Mouse (Mus musculus) G1E (cell line): ENCODE results near the gene Sun2. TPM values are rescaled to one million over a fixed set of nuclear protein-coding genes. Genes with fewer than 3 reads are reported as not detected.

ENCODE experiments used
- ATAC-seq: 2 replicates; pipeline ENCODE4 v1.8.0; 2016; ENCODE audit warnings: mild to moderate bottlenecking; ENCODE audit not compliant: insufficient number of reproducible peaks, poor library complexity, low FRiP score, severe bottlenecking; ENCODE audit errors: extremely low read depth
- DNase-seq: peaks from one replicate; pipeline ENCODE4 v3.0.0; 2012; ENCODE audit warnings: low spot score
- H3K27me3 ChIP-seq: 2 replicates; pipeline ENCODE4 v1.6.1; 2012; ENCODE audit warnings: mild to moderate bottlenecking, low read length, inconsistent platforms; ENCODE audit not compliant: insufficient read depth
- H3K36me3 ChIP-seq: replicated peaks from 2 replicates; pipeline ENCODE3; 2012; ENCODE audit warnings: mild to moderate bottlenecking, inconsistent platforms
- H3K4me1 ChIP-seq: 2 replicates; pipeline ENCODE4 v1.6.1; 2012; ENCODE audit warnings: low read depth, low read length, inconsistent platforms, mixed read lengths; ENCODE audit not compliant: insufficient read depth
- H3K4me3 ChIP-seq: 2 replicates; pipeline ENCODE4 v1.5.1; 2012; ENCODE audit warnings: low read depth, mild to moderate bottlenecking, inconsistent platforms, low read length, moderate library complexity, mixed read lengths
- H3K9me3 ChIP-seq: replicated peaks from 2 replicates; pipeline ENCODE4 v1.6.1; 2012; ENCODE audit warnings: inconsistent platforms
- CTCF ChIP-seq: IDR thresholded peaks from 2 replicates; pipeline ENCODE4 v1.5.1; 2012; ENCODE audit warnings: low read depth, low read length, inconsistent platforms, mixed read lengths
- GATA1 ChIP-seq: IDR thresholded peaks from 2 replicates; pipeline ENCODE4 v1.6.1; 2012; ENCODE audit warnings: borderline replicate concordance, low read length, inconsistent platforms, mixed read lengths
- GATA2 ChIP-seq: IDR thresholded peaks from 2 replicates; pipeline ENCODE4 v1.6.1; 2012; ENCODE audit warnings: low read depth, low read length, inconsistent platforms, borderline replicate concordance
- POLR2AphosphoS5 ChIP-seq: IDR thresholded peaks from 2 replicates; pipeline ENCODE4 v1.6.1; 2012; ENCODE audit warnings: low read depth, low read length, inconsistent platforms; ENCODE audit not compliant: insufficient replicate concordance
- TAL1 ChIP-seq: conservative IDR thresholded peaks from 2 replicates; pipeline ENCODE4 v1.6.1; 2012; ENCODE audit warnings: low read depth, low read length, inconsistent platforms, mixed read lengths
- polyA plus RNA-seq: library from polyadenylated mRNA; stranded (reverse); fragments of >175 nt; gene quantifications from 2 replicates; pipeline ENCODE4 v1.2.3, GENCODE M21; 2012
- total RNA-seq, 2 experiments: library from RNA; stranded (forward) in 1 of 2; stranded (reverse) in 1 of 2; fragments of 200-1000 nt in 1 of 2; fragments of >200 nt in 1 of 2; fragmentation: Nextera tagmentation in 1 of 2; gene quantifications; 2 replicates each; pipeline ENCODE4 v1.2.3; 2014 to 2017

Gene Sun2
- total and polyA plus RNA-seq, 3 experiments, result 24.4 to 33.3 (median 30.1) TPM

- no peak for DNase-seq
- ATAC-seq, result no peak
- Histone ChIP-seq H3K9me3 (no peaks in the 10 kb centered on the region), H3K4me3 (no peak overlapping the region), H3K36me3 (peaks cover 48% of the 10 kb centered on the region), H3K27me3 (peaks cover 9% of the 10 kb centered on the region; the same call in 1 of the 2 replicates), H3K4me1 (no peaks in the 10 kb centered on the region)
- no peak for TF ChIP-seq POLR2AphosphoS5
- TF ChIP-seq GATA1, result no peak
- TF ChIP-seq GATA2, result no peak
- no peak for TF ChIP-seq TAL1
- no peak for TF ChIP-seq CTCF
These were observed 18.6 kb upstream of the Sun2 start for GRCm38 (mm10) chr15:79760956-79761355.

DNA sequence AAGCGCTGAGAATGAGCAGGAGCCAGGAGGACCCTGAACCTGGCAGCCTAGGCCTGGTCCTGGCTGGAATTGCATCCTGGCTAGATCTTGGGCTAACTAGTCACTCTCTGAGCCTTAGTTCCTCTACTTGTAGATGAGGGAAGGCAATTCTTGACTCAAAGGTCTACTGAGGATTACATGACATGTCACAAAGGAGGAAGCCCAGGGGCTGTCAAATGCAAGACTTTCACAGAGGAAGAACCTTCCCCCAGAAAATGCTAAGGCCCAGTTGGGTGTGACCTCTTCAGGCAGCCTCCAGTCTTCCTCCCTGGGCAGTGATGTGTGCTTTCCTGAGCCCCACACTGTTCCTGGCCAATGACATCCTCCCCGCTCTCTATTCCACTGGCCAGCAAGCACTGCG, 14.8 kb upstream of the Sun2 start:
- 0 out of 2 replicates have a peak, but pooled peaks cover 6% of the 10 kb centered on the region for H3K4me1 ChIP-seq
- DNase-seq, result no peak
- no peak for ATAC-seq
- no peaks in the 10 kb centered on the region for H3K9me3 ChIP-seq
- no peak for TF ChIP-seq POLR2AphosphoS5
- no peak for TF ChIP-seq GATA1
- no peak for TF ChIP-seq TAL1
- TF ChIP-seq GATA2, result no peak
- no peak for TF ChIP-seq CTCF
- H3K27me3 ChIP-seq, result peaks cover 33% of the 10 kb centered on the region
- peaks cover 13% of the 10 kb centered on the region for H3K36me3 ChIP-seq
- H3K4me3 ChIP-seq, result no peak overlapping the region

GRCm38 (mm10) chr15:79755977-79756625, 13.8 kb upstream of the Sun2 start:
- DNase-seq (no peak), ATAC-seq (no peak)
- peaks cover 5% of the 10 kb centered on the region for H3K36me3 ChIP-seq
- 0 out of 2 replicates have a peak, but pooled peaks cover 9% of the 10 kb centered on the region for H3K4me1 ChIP-seq
- no peak overlapping the region for H3K4me3 ChIP-seq
- H3K9me3 ChIP-seq, result no peaks in the 10 kb centered on the region
- TF ChIP-seq TAL1 (no peak), GATA1 (no peak), GATA2 (no peak), POLR2AphosphoS5 (no peak), CTCF (no peak)
- peaks cover 39% of the 10 kb centered on the region for H3K27me3 ChIP-seq

GRCm38 (mm10) chr15:79755176-79755575, 12.8 kb upstream of the Sun2 start:
- Histone ChIP-seq H3K4me1 (0 out of 2 replicates have a peak, but pooled peaks cover 9% of the 10 kb centered on the region), H3K9me3 (no peaks in the 10 kb centered on the region), H3K27me3 (peaks cover 41% of the 10 kb centered on the region), H3K4me3 (no peak overlapping the region), H3K36me3 (no peaks in the 10 kb centered on the region)
- DNase-seq, result no peak
- ATAC-seq, result no peak
- TF ChIP-seq CTCF, result no peak
- TF ChIP-seq POLR2AphosphoS5, result no peak
- TF ChIP-seq TAL1, result no peak
- TF ChIP-seq GATA1, result no peak
- no peak for TF ChIP-seq GATA2

- Histone ChIP-seq H3K36me3 (no peaks in the 10 kb centered on the region), H3K4me3 (no peak overlapping the region), H3K27me3 (peaks cover 50% of the 10 kb centered on the region), H3K4me1 (0 out of 2 replicates have a peak, but pooled peaks cover 9% of the 10 kb centered on the region), H3K9me3 (no peaks in the 10 kb centered on the region)
- TF ChIP-seq GATA2, result no peak
- no peak for TF ChIP-seq POLR2AphosphoS5
- TF ChIP-seq CTCF, result no peak
- no peak for TF ChIP-seq TAL1
- no peak for TF ChIP-seq GATA1
- DNase-seq (no peak), ATAC-seq (no peak)
These were observed 11.5 kb upstream of the Sun2 start for GRCm38 (mm10) chr15:79753873-79754272.

DNA sequence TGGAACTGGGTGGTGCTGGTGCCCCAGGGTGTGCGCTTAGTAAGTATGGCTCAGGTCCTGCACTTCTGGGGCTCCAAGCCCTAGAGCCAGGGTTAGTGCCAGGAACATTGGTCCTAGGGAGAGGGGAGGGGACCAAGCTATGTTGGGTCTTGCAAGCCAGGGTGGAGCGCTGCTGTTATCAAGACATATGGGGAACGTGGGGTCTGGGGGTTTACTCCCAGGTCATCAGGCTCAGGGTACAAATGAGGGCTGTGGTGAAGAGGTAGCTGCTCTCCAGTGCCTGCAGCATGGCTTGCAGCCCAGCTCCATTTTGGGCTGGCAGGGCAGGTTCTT, 11.1 kb upstream of the Sun2 start:
- no peak overlapping the region for H3K4me3 ChIP-seq
- H3K36me3 ChIP-seq, result no peaks in the 10 kb centered on the region
- no peaks in the 10 kb centered on the region for H3K9me3 ChIP-seq
- no peak for TF ChIP-seq GATA1
- TF ChIP-seq TAL1, result no peak
- no peak for TF ChIP-seq POLR2AphosphoS5
- no peak for TF ChIP-seq GATA2
- TF ChIP-seq CTCF, result no peak
- H3K27me3 ChIP-seq, result peaks cover 54% of the 10 kb centered on the region
- DNase-seq, result no peak
- 0 out of 2 replicates have a peak, but pooled peaks cover 9% of the 10 kb centered on the region for H3K4me1 ChIP-seq
- no peak for ATAC-seq
